Mouse (Mus musculus) intestine, embryonic 14.5 days (tissue): Measurements from ENCODE around the gene Dusp23. TPM values are rescaled to one million over a fixed set of nuclear protein-coding genes. Genes with fewer than 3 reads are reported as not detected.

Experiments
- ATAC-seq: fragments of 200-750 bp; cut with Nextera tagmentation; replicated peaks from 2 replicates; pipeline ENCODE4 v1.8.0; 2017; ENCODE audit warnings: low read depth, moderate number of reproducible peaks, moderate TSS enrichment, moderate library complexity; ENCODE audit not compliant: low FRiP score, low TSS enrichment
- DNase-seq: peaks from one replicate; pipeline ENCODE4 v3.0.0-alpha.2; 2018; ENCODE audit warnings: low spot score
- H3K27ac ChIP-seq: fragments of 300-500 bp; sonication (generic); 2 replicates; pipeline ENCODE4 v1.5.1; 2014; ENCODE audit warnings: low read depth, mild to moderate bottlenecking, control low read depth
- H3K27me3 ChIP-seq: fragments of 300-500 bp; sonication (generic); replicated peaks from 2 replicates; pipeline ENCODE4 v1.6.1; 2014; ENCODE audit warnings: low read length, control low read depth; ENCODE audit not compliant: control insufficient read depth, insufficient read depth
- H3K36me3 ChIP-seq: fragments of 300-500 bp; sonication (generic); 2 replicates; pipeline ENCODE4 v1.6.1; 2014; ENCODE audit warnings: low read length, control low read depth; ENCODE audit not compliant: control insufficient read depth, insufficient read depth
- H3K4me1 ChIP-seq: fragments of 300-500 bp; sonication (generic); replicated peaks from 2 replicates; pipeline ENCODE4 v1.6.1; 2014; ENCODE audit warnings: low read length, control low read depth, mixed read lengths; ENCODE audit not compliant: control insufficient read depth, insufficient read depth
- H3K4me2 ChIP-seq: fragments of 300-500 bp; sonication (generic); 2 replicates; pipeline ENCODE4 v1.6.1; 2014; ENCODE audit warnings: low read length
- H3K4me3 ChIP-seq: fragments of 300-500 bp; sonication (generic); 2 replicates; pipeline ENCODE4 v1.5.1; 2014; ENCODE audit warnings: low read depth, low read length, control low read depth, mixed read lengths
- H3K9ac ChIP-seq: fragments of 300-500 bp; sonication (generic); 2 replicates; pipeline ENCODE4 v1.6.1; 2014; ENCODE audit warnings: mild to moderate bottlenecking, low read length
- H3K9me3 ChIP-seq: fragments of 300-500 bp; sonication (generic); 2 replicates; pipeline ENCODE4 v1.6.1; 2016; ENCODE audit warnings: low read length, control low read depth; ENCODE audit not compliant: control insufficient read depth
- WGBS: fragments of 180-500 bp; shearing (Covaris S2); extraction: QIAGEN DNeasy Blood & Tissue Kit; methylation state at CpG from one replicate; pipeline ENCODE4 v1.1.7; 2014; 5-methylcytosine and 5-hydroxymethylcytosine counted together
- polyA plus RNA-seq: library from polyadenylated mRNA; unstranded; fragments of >200 nt; fragmentation: Nextera tagmentation; extraction: Ambion mirVana; gene quantifications from 2 replicates; pipeline ENCODE4 v1.2.1, GENCODE M21; 2014

Dusp23 gene
- 9.7 and 11.8 TPM in 2 replicates for polyA plus RNA-seq

- peak; percentile 97 for ATAC-seq
- H3K27me3 ChIP-seq: no peaks in the 10 kb centered on the region
- H3K4me2 ChIP-seq: peak within 1 kb of the TSS; percentile 66
- H3K9me3 ChIP-seq: no peaks in the 10 kb centered on the region
- H3K4me3 ChIP-seq: peak within 1 kb of the TSS; percentile 75
- H3K27ac ChIP-seq: peak within 1 kb of the TSS; percentile 72
- WGBS: under 1% methylated on average over 52 of the region's 53 CpGs
- no peaks in the 10 kb centered on the region for H3K4me1 ChIP-seq
- H3K9ac ChIP-seq: peak within 1 kb of the TSS; percentile 67
- DNase-seq: peak; percentile 97
- H3K36me3 ChIP-seq: no peaks in the 10 kb centered on the region
Measured at GRCm38 (mm10) chr1:172632451-172633326, at the start of gene Dusp23. Gene Dusp23 (minus strand): TSS chr1:172632962.

GRCm38 (mm10) chr1:172680742-172681141 is 48.0 kb upstream of the Dusp23 start:
- no peak for DNase-seq
- no peaks in the 10 kb centered on the region for H3K9me3 ChIP-seq
- no peak overlapping the region for H3K27ac ChIP-seq
- H3K4me1 ChIP-seq: no peaks in the 10 kb centered on the region
- no peak overlapping the region for H3K9ac ChIP-seq
- H3K36me3 ChIP-seq: no peaks in the 10 kb centered on the region
- no peaks in the 10 kb centered on the region for H3K27me3 ChIP-seq
- no peak overlapping the region for H3K4me3 ChIP-seq
- no peak for ATAC-seq
- H3K4me2 ChIP-seq: no peak overlapping the region
- WGBS: 84% methylated on average over 4 of the region's 4 CpGs

GRCm38 (mm10) chr1:172670716-172671115 is 38.0 kb upstream of the Dusp23 start:
- 89% methylated on average over 1 of the region's 1 CpGs for WGBS
- H3K9ac ChIP-seq: no peak overlapping the region

GRCm38 (mm10) chr1:172667597-172667996 is 34.8 kb upstream of the Dusp23 start:
- WGBS: 82% methylated on average over 6 of the region's 6 CpGs
- H3K4me3 ChIP-seq: no peak overlapping the region
- H3K9ac ChIP-seq: no peak overlapping the region
- H3K4me2 ChIP-seq: no peak overlapping the region
- no peaks in the 10 kb centered on the region for H3K4me1 ChIP-seq
- H3K36me3 ChIP-seq: no peaks in the 10 kb centered on the region
- H3K27me3 ChIP-seq: no peaks in the 10 kb centered on the region
- H3K9me3 ChIP-seq: no peaks in the 10 kb centered on the region
- H3K27ac ChIP-seq: no peak overlapping the region
- ATAC-seq (no peak), DNase-seq (no peak)

More at GRCm38 (mm10) chr1:172670716-172671115, 38.0 kb upstream of the Dusp23 start:
- ATAC-seq: no peak
- Histone ChIP-seq H3K4me1 (no peaks in the 10 kb centered on the region), H3K9me3 (no peaks in the 10 kb centered on the region), H3K4me2 (no peak overlapping the region), H3K36me3 (no peaks in the 10 kb centered on the region), H3K27ac (no peak overlapping the region), H3K4me3 (no peak overlapping the region), H3K27me3 (no peaks in the 10 kb centered on the region)
- DNase-seq: no peak

GRCm38 (mm10) chr1:172665457-172665856 is 32.7 kb upstream of the Dusp23 start:
- Histone ChIP-seq H3K9me3 (no peaks in the 10 kb centered on the region), H3K4me2 (no peak overlapping the region), H3K4me3 (no peak overlapping the region), H3K9ac (no peak overlapping the region), H3K27me3 (no peaks in the 10 kb centered on the region), H3K4me1 (no peaks in the 10 kb centered on the region), H3K36me3 (no peaks in the 10 kb centered on the region), H3K27ac (no peak overlapping the region)
- ATAC-seq: no peak
- WGBS: 72% methylated on average over 2 of the region's 2 CpGs
- DNase-seq: no peak

GRCm38 (mm10) chr1:172659688-172660087 is 26.9 kb upstream of the Dusp23 start:
- Histone ChIP-seq H3K4me2 (no peak overlapping the region), H3K4me1 (no peaks in the 10 kb centered on the region), H3K4me3 (no peak overlapping the region), H3K27me3 (no peaks in the 10 kb centered on the region), H3K9ac (no peak overlapping the region), H3K9me3 (no peaks in the 10 kb centered on the region), H3K36me3 (no peaks in the 10 kb centered on the region), H3K27ac (no peak overlapping the region)
- no peak for DNase-seq
- ATAC-seq: no peak
- 77% methylated on average over 8 of the region's 8 CpGs for WGBS

GRCm38 (mm10) chr1:172657266-172657665 is 24.5 kb upstream of the Dusp23 start:
- ATAC-seq: no peak
- H3K4me1 ChIP-seq: no peaks in the 10 kb centered on the region
- no peak overlapping the region for H3K9ac ChIP-seq
- no peaks in the 10 kb centered on the region for H3K9me3 ChIP-seq
- H3K4me3 ChIP-seq: no peak overlapping the region
- no peak for DNase-seq
- H3K27me3 ChIP-seq: no peaks in the 10 kb centered on the region
- H3K36me3 ChIP-seq: no peaks in the 10 kb centered on the region
- WGBS: 67% methylated on average over 3 of the region's 3 CpGs
- H3K4me2 ChIP-seq: no peak overlapping the region
- H3K27ac ChIP-seq: no peak overlapping the region

- H3K4me2 ChIP-seq: no peak overlapping the region
- no peak overlapping the region for H3K4me3 ChIP-seq
- H3K27ac ChIP-seq: no peak overlapping the region
- no peaks in the 10 kb centered on the region for H3K27me3 ChIP-seq
- no peaks in the 10 kb centered on the region for H3K4me1 ChIP-seq
- 79% methylated on average over 6 of the region's 6 CpGs for WGBS
- no peaks in the 10 kb centered on the region for H3K36me3 ChIP-seq
- H3K9ac ChIP-seq: no peak overlapping the region
- no peaks in the 10 kb centered on the region for H3K9me3 ChIP-seq
- DNase-seq (no peak), ATAC-seq (no peak)
Measured at GRCm38 (mm10) chr1:172653900-172654299, 21.1 kb upstream of the Dusp23 start.
